Mouse (Mus musculus) spleen, postnatal 4 days (tissue): ENCODE results near the gene Chmp6.

ENCODE experiments used
- DNase-seq, 2 experiments: peaks; one replicate each; pipeline ENCODE4 v3.0.0; 2022; ENCODE audit warnings: low spot score in 2 of 2

The Chmp6 gene

GRCm38 (mm10) chr11:119909436-119909835 lies 3.8 kb upstream of the Chmp6 start:
- DNase-seq = peak; percentile 63 to 88

DNA sequence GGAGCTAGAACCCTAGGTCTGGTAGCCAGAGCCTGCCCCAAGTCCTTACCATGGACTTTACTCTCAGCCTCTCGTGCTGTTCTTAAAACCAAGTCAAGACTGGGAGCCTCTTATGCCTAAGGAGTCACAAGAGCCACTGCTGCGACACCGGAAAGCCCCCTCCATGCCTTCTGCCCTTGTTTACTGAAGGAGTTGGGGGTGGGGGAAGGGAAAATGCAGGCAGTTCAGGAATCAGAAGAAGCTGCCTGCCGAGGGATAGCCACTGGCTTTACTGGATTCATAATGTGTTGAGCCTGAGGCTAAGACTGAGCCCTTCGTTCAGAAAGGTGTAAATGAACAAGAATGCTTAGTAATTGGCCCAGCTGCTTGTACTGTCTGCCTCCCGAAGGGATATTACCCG lies 396 bp upstream of the Chmp6 start:
- DNase-seq = no peak

DNA sequence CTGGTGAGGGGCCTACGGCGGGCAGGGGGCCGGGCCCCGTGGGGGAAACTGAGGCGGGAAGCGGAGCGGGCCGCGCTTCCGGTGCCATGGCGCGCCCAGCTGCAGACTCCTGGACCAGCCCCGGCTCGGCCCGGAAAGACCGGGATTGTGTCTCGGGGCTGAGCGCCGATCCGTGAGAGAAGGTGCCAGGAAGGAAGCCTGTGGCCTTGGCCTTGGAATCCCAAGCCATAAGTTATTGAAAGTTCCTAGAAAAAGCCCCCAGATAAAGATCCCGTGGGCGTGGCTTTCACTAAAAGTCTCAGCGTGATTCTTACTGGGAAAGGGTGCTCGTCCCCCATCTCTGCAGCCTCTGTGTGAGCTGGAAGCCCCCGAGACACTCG lies 684 bp downstream of the Chmp6 start:
- DNase-seq = no peak

GRCm38 (mm10) chr11:119914381-119914780 lies 1.1 kb downstream of the Chmp6 start:
- no peak for DNase-seq

GRCm38 (mm10) chr11:119915666-119916065 lies 2.4 kb downstream of the Chmp6 start:
- DNase-seq = no peak

DNA sequence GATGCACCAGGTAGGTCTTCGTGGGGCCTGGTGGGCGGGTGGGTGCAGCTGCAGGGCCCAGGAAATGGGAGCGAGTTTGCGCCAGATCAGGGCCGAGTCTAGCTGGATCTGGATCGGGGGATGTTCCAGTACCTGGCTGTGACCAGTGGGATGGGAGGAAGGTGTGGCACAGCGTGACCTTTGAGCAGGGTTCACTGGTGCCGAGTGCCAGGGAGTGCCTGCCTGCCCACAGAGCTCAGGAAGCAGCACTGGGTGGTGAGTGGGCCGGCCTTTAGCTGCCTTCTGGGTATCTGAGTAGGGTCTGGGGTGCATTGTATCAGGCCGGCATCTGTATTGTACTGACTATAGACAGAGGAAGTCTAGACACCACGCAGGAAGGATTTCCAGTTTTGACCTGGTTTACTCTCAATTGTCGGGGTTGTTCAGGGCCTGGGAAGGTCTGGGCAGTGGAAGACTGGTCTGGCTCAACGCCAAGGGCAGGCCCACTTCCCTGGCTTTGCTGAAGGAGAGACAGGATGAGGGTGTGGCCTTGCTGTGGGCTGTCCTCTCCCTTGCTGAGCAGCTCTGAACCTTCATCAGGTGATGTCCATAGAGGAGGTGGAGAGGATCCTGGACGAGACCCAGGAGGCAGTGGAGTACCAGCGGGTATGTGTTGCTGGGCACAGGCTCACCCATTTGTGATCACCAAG lies 3.0 kb downstream of the Chmp6 start:
- no peak for DNase-seq

GRCm38 (mm10) chr11:119916834-119917469 lies 3.7 kb downstream of the Chmp6 start:
- no peak for DNase-seq

- no peak for DNase-seq
These were observed 5.3 kb downstream of the Chmp6 start for GRCm38 (mm10) chr11:119918521-119918920.

- no peak for DNase-seq
These were observed 6.2 kb downstream of the Chmp6 start for GRCm38 (mm10) chr11:119919432-119919831.

- DNase-seq = peak; percentile 78 to 92
These were observed 6.7 kb downstream of the Chmp6 start for GRCm38 (mm10) chr11:119919897-119920296.

DNA sequence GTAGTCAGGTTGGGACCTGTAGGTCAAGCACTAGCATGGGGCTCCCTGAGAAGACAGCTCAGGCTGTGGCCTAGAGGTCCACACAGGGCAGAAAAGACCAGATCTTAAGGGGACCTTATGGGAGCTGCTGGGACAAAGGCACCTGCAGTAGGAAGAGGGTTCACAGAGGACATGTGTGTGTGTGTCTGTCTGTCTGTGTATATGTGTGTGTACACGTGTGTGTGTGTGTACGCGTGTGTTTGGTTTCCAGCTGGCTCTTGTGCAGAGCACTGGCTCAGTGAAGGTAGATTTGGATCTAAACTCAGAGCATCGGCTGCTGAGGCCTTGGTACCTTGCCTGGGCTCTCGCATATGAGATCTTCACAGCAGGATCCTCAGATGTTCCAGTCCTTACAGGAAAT lies 7.4 kb downstream of the Chmp6 start:
- DNase-seq = no peak

GRCm38 (mm10) chr11:119925176-119925575 lies 11.9 kb downstream of the Chmp6 start:
- DNase-seq = peak in 1 of 2 experiments; percentile 48

DNA sequence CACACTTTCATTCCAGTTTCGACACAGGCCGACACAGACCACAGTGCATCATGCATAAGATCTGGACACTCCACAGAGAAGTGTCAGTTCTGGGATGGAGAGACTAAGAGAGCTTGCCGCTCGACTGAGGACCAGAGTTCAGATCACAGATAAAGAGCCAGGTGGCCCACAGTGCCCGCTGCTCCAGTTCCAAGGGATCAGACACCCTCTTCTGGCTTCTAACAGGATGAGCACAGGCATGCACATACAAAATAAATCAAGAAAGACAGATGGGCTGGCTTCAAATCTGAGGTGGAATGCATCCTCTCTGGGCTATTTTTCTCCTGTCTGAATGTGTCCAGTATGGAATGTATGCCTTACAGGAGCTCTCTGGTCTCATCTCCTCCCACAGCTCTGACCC lies 13.5 kb downstream of the Chmp6 start:
- DNase-seq = no peak

DNA sequence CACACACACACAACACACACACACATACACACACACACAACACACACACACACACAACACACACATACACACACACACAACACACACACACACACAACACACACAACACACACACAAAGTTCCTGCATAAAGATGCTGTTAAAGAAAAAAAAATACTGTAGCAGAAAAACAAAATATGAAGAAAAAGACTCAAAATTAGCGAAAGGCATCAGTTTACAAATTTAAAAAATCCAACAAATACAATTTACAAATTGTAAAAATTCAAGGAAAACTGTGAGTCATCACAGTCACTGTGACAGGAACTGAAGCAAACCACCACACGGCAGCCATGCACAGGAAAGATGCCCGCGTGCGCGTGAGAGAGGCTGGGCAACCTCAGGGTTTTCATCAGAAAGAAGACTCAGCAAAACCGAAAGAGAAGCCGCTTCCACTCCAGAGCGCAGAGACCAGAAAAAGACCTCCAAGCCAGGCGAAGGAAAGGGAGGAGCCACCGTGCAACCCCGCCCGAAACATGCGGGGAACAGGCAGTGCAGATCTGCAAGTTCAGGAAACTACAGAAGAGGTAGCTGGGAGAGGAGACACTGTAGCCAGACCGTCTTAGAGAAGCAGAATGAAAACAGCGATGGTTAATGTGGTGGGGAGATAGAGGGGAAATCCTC lies 14.9 kb downstream of the Chmp6 start:
- DNase-seq = peak; percentile 67 to 77

DNA sequence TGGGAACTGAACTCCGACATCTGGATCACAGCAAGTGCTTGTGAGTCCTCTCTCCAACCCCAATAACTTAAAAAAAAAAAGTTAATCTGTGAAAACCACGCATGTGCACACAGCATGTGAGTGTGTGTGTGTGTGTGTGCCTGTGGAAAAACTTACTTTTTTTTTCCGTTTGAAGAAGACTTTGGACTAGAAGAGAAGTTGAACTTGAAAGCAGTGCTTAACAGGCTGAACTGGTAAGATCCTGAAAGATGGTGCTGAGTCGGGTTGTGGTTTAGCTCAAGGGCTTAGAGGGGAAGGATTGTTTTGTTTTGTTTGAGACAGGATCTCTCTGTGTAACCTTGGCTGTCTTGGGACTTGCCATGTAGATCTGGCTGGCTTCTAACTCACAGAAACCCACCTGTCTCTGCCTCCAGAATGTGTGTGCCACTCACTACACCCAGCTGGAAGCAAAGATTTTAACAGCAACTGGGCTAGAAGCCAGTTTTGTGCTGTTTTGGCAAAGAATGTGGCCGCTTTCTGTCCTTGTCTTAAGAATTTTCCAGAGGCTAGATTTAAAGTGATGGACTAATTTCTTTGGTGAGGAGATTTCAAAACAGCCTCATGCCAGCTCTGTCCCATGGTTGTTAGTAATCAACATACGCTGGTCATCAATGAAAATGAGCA lies 16.5 kb downstream of the Chmp6 start:
- no peak for DNase-seq

DNA sequence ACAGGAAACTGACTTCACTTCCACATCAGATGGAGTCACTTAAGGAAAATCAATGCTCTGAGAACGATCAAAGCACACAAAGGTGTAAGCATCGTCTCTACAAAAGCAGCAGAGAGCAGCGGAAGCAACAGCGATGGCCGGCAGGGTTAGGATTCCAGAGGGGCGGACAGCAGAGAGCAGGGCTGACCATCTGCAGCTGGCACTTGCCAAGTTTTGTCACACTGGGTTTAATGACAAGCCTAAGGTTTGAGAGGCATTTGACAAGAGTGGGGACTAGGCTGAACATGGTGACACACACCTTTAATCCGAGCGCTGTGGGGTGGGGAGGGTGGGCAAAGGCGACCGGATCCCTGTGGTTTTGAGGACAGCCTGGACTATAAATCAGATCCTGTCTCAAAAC lies 18.6 kb downstream of the Chmp6 start:
- DNase-seq = no peak

DNA sequence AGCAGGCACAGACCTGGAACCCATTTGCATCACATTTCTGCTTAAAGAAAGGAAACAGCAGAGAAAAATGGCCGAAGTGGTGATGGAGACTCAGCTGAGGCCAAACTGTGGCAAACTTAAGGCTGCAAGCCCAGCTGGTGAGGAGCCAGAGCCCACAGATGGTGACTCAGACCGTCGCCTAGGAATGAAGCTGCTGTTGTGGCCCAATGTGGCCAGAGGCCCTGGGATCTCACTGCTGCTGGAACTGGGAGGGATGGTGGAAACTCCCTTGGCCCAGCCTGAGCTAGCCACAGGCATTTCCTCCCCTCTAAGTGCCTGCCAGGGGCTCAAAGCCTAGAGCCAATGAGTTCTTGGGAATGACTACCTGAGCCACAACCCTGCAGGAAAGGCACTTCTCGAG lies 19.9 kb downstream of the Chmp6 start:
- no peak for DNase-seq

- DNase-seq = no peak
These were observed 20.8 kb downstream of the Chmp6 start for GRCm38 (mm10) chr11:119933819-119934583.

DNA sequence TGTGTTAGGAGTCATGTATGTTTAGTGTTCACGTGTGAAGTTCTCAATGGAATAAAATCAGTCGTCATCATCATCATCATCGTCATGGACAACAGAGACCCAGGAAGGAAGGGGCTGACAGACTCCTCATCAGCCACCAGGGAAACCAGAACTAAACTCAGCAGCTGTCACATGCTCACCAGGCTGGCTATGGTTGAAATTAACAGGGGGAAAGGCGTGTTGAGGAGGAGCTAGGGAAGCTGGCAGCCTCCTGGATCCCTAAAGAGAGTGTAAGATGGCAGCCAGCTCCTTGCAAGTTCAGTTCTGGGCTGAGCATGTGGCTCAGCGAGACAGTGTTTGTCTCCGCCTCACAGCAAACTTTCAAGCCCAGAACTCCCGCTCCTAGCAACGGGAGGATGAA lies 21.5 kb downstream of the Chmp6 start:
- DNase-seq = no peak

GRCm38 (mm10) chr11:119935457-119935856 lies 22.2 kb downstream of the Chmp6 start:
- peak; percentile 64 to 89 for DNase-seq

DNA sequence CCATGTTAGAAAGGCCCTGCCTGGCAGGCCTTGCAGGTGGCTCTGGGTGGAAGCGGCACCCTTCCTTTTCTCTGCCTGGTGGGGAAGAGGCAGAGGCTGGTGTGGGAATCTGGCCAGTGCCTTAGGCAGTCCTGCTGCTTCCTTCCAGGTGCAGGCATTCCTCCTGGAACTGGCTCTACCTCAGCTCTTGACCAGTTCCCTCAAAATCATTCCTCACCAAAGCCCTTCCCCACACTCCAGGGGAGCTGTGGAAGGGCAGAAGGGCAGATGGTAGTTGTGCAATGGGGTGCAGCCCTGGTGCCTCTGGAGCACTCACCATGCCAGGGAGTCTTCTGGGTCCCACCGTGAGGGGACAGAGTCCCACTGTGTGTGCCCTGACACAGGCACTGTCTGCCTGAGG lies 23.2 kb downstream of the Chmp6 start:
- no peak for DNase-seq

GRCm38 (mm10) chr11:119937216-119937615 lies 24.0 kb downstream of the Chmp6 start:
- DNase-seq = no peak
